Mouse (Mus musculus): ENCODE results near the gene Tmem106c.

Tmem106c gene

GRCm38 (mm10) chr15:97952137-97952888 lies 11.7 kb upstream of the Tmem106c start:
- in situ Hi-C loops (cut with MboI; ENCODE audit: low sequenced_read_pairs), result no loop called here

- in situ Hi-C loops (cut with MboI; ENCODE audit: low sequenced_read_pairs), result no loop called here
Observed at GRCm38 (mm10) chr15:97952889-97953189, 11.2 kb upstream of the Tmem106c start.

- in situ Hi-C loops (cut with MboI; ENCODE audit: low sequenced_read_pairs), result no loop called here
Observed at GRCm38 (mm10) chr15:97954671-97955070, 9.3 kb upstream of the Tmem106c start.

GRCm38 (mm10) chr15:97955286-97955685 lies 8.7 kb upstream of the Tmem106c start:
- in situ Hi-C loops (cut with MboI; ENCODE audit: low sequenced_read_pairs), result no loop called here

GRCm38 (mm10) chr15:97955742-97956141 lies 8.3 kb upstream of the Tmem106c start:
- in situ Hi-C loops (cut with MboI; ENCODE audit: low sequenced_read_pairs), result no loop called here

GRCm38 (mm10) chr15:97956416-97956815 lies 7.6 kb upstream of the Tmem106c start:
- in situ Hi-C loops (cut with MboI; ENCODE audit: low sequenced_read_pairs), result no loop called here

- in situ Hi-C loops (cut with MboI; ENCODE audit: low sequenced_read_pairs), result no loop called here
Observed at GRCm38 (mm10) chr15:97963329-97963988, 541 bp upstream of the Tmem106c start.

- in situ Hi-C loops (cut with MboI; ENCODE audit: low sequenced_read_pairs), result no loop called here
Observed at GRCm38 (mm10) chr15:97964836-97965187, 812 bp downstream of the Tmem106c start.

- in situ Hi-C loops (cut with MboI; ENCODE audit: low sequenced_read_pairs), result no loop called here
Observed at GRCm38 (mm10) chr15:97965311-97966045, 1.5 kb downstream of the Tmem106c start.

GRCm38 (mm10) chr15:97970299-97970698 lies 6.3 kb downstream of the Tmem106c start:
- in situ Hi-C loops (cut with MboI; ENCODE audit: low sequenced_read_pairs), result no loop called here

- in situ Hi-C loops (cut with MboI; ENCODE audit: low sequenced_read_pairs), result no loop called here
Observed at GRCm38 (mm10) chr15:97972580-97972979, 8.6 kb downstream of the Tmem106c start.

GRCm38 (mm10) chr15:97973248-97974005 lies 9.4 kb downstream of the Tmem106c start:
- in situ Hi-C loops (cut with MboI; ENCODE audit: low sequenced_read_pairs), result no loop called here

GRCm38 (mm10) chr15:97981560-97981959 lies 17.6 kb downstream of the Tmem106c start:
- in situ Hi-C loops (cut with MboI; ENCODE audit: low sequenced_read_pairs), result no loop called here

GRCm38 (mm10) chr15:97989544-97989943 lies 25.5 kb downstream of the Tmem106c start:
- in situ Hi-C loops (cut with MboI; ENCODE audit: low sequenced_read_pairs), result no loop called here

GRCm38 (mm10) chr15:97990124-97990523 lies 26.1 kb downstream of the Tmem106c start:
- in situ Hi-C loops (cut with MboI; ENCODE audit: low sequenced_read_pairs), result no loop called here

GRCm38 (mm10) chr15:97990721-97991120 lies 26.7 kb downstream of the Tmem106c start:
- in situ Hi-C loops (cut with MboI; ENCODE audit: low sequenced_read_pairs), result no loop called here

- in situ Hi-C loops (cut with MboI; ENCODE audit: low sequenced_read_pairs), result no loop called here
Observed at GRCm38 (mm10) chr15:97991285-97991895, 27.4 kb downstream of the Tmem106c start.

- in situ Hi-C loops (cut with MboI; ENCODE audit: low sequenced_read_pairs), result no loop called here
Observed at GRCm38 (mm10) chr15:97992027-97992711, 28.2 kb downstream of the Tmem106c start.

GRCm38 (mm10) chr15:97992712-97993286 lies 28.8 kb downstream of the Tmem106c start:
- in situ Hi-C loops (cut with MboI; ENCODE audit: low sequenced_read_pairs), result no loop called here

- in situ Hi-C loops (cut with MboI; ENCODE audit: low sequenced_read_pairs), result no loop called here
Observed at GRCm38 (mm10) chr15:97996716-97997256, 32.8 kb downstream of the Tmem106c start.

All from CH12F3 (cell line).